Mouse (Mus musculus) midbrain, embryonic 14.5 days (tissue): Measurements from ENCODE around the gene Ntmt1. TPM values are rescaled to one million over a fixed set of nuclear protein-coding genes. Genes with fewer than 3 reads are reported as not detected.

Experiments
- ATAC-seq: fragments of 200-750 bp; cut with Nextera tagmentation; 2 replicates; pipeline ENCODE4 v1.8.0; 2017; ENCODE audit warnings: moderate number of reproducible peaks, moderate library complexity; ENCODE audit not compliant: low FRiP score, low TSS enrichment
- DNase-seq: peaks from one replicate; pipeline ENCODE4 v3.0.0-alpha.2; 2015
- H3K27ac ChIP-seq: fragments of 300-500 bp; sonication (generic); replicated peaks from 2 replicates; pipeline ENCODE4 v1.5.1; 2014; ENCODE audit warnings: mild to moderate bottlenecking, low read depth, low read length, moderate library complexity
- H3K27me3 ChIP-seq: fragments of 300-500 bp; sonication (generic); 2 replicates; pipeline ENCODE4 v1.6.1; 2014; ENCODE audit warnings: low read length, control low read depth, mixed read lengths; ENCODE audit not compliant: control insufficient read depth, insufficient read depth
- H3K36me3 ChIP-seq: fragments of 300-500 bp; sonication (generic); 2 replicates; pipeline ENCODE4 v1.6.1; 2014; ENCODE audit warnings: low read length, control low read depth; ENCODE audit not compliant: control insufficient read depth, insufficient read depth
- H3K4me1 ChIP-seq: fragments of 300-500 bp; sonication (generic); 2 replicates; pipeline ENCODE4 v1.6.1; 2014; ENCODE audit warnings: mild to moderate bottlenecking, antibody characterized with exemption, low read length, control low read depth; ENCODE audit not compliant: control insufficient read depth, insufficient read depth
- H3K4me2 ChIP-seq: fragments of 300-500 bp; sonication (generic); 2 replicates; pipeline ENCODE4 v1.6.1; 2014; ENCODE audit warnings: mild to moderate bottlenecking, low read length, moderate library complexity
- H3K4me3 ChIP-seq: fragments of 300-500 bp; sonication (generic); replicated peaks from 2 replicates; pipeline ENCODE4 v1.5.1; 2014; ENCODE audit warnings: low read depth, low read length
- H3K9ac ChIP-seq: fragments of 300-500 bp; sonication (generic); replicated peaks from 2 replicates; pipeline ENCODE4 v1.6.1; 2014; ENCODE audit warnings: mild to moderate bottlenecking, low read length, moderate library complexity
- H3K9me3 ChIP-seq: fragments of 300-500 bp; sonication (generic); 2 replicates; pipeline ENCODE4 v1.6.1; 2016; ENCODE audit warnings: low read length, control low read depth, mixed read lengths; ENCODE audit not compliant: control insufficient read depth
- WGBS: fragments of 180-500 bp; shearing (Covaris S2); extraction: QIAGEN DNeasy Blood & Tissue Kit; methylation state at CpG from one replicate; pipeline ENCODE4 v1.1.7; 2014; 5-methylcytosine and 5-hydroxymethylcytosine counted together
- polyA plus RNA-seq: library from polyadenylated mRNA; unstranded; fragments of >200 nt; fragmentation: Nextera tagmentation; extraction: Ambion mirVana; gene quantifications from 2 replicates; pipeline ENCODE4 v1.2.1, GENCODE M21; 2014

Gene Ntmt1
- polyA plus RNA-seq, 1 experiment from 2014 or later, result 114 TPM

- no peak overlapping the region for H3K4me3 ChIP-seq
- DNase-seq (peak; percentile 59), ATAC-seq (no peak)
- 0 out of 2 replicates have a peak overlapping the region, but pooled peaks have one; percentile 32 for H3K27ac ChIP-seq
- H3K9me3 ChIP-seq, result no peaks in the 10 kb centered on the region
- H3K27me3 ChIP-seq, result no peaks in the 10 kb centered on the region
- H3K9ac ChIP-seq, result 0 out of 2 replicates have a peak overlapping the region, but pooled peaks have one; percentile 9
- peaks cover 13% of the 10 kb centered on the region for H3K4me1 ChIP-seq
- peaks cover 67% of the 10 kb centered on the region for H3K36me3 ChIP-seq
- no peak overlapping the region for H3K4me2 ChIP-seq
- WGBS, result 73% methylated on average over 13 of the region's 13 CpGs
Observed at GRCm38 (mm10) chr2:30823385-30824153, 15.9 kb downstream of the Ntmt1 start.

GRCm38 (mm10) chr2:30826825-30827748 lies 19.5 kb downstream of the Ntmt1 start:
- Histone ChIP-seq H3K4me1 (peaks cover 14% of the 10 kb centered on the region), H3K27ac (peak overlapping the region; percentile 63; the same call in 1 of the 2 replicates), H3K9me3 (no peaks in the 10 kb centered on the region), H3K36me3 (peaks cover 38% of the 10 kb centered on the region), H3K27me3 (no peaks in the 10 kb centered on the region), H3K4me3 (peak overlapping the region; percentile 62), H3K9ac (peak overlapping the region; percentile 87), H3K4me2 (peak overlapping the region; percentile 98)
- DNase-seq, result peak; percentile 55
- ATAC-seq, result peak; percentile 5; the same call in 1 of the 2 replicates
- WGBS, result 38% methylated on average over 26 of the region's 26 CpGs

DNA sequence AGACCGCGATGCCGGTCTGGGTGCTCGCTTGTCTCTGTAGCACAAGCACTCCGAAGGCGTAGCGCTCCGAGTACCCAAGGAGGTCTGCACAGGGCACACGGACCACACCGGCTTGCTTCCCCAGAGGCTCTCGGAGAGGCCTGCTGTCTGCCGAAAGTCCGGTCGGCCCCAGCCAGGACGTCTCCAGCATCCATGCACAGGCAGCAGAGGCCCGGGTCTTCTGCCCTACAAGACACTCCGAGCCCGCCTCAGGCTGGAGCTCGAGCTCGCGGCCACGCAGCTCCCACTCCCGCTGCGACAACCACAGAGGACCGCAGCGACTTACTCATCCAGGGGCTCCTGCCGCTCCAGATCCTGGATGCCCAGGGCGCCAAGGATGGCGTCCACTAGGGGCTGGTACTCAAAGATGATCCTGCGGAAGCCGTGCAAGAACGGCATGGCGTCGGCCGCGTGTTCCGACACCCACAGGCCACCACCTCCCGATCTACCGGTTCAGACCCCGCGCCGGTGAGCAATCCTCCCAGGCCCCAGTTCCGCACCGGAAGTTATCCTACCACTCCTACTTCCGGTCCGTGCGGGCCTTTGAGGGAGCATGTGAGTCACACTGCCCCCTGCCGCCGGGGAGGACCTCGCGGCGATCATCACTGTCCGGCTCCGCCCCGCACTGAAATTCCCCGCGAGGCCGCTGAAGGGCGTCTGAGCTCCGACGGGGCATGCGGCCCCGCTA lies 20.3 kb downstream of the Ntmt1 start:
- Histone ChIP-seq H3K9me3 (no peaks in the 10 kb centered on the region), H3K9ac (peak overlapping the region; percentile 87), H3K4me1 (peaks cover 14% of the 10 kb centered on the region), H3K4me3 (peak overlapping the region; percentile 62), H3K4me2 (peak overlapping the region; percentile 98), H3K27me3 (no peaks in the 10 kb centered on the region), H3K27ac (peak overlapping the region; percentile 63; the same call in 1 of the 2 replicates), H3K36me3 (peaks cover 30% of the 10 kb centered on the region)
- DNase-seq, result peak; percentile 97
- under 1% methylated on average over 63 of the region's 63 CpGs for WGBS
- ATAC-seq, result peak; percentile 90

DNA sequence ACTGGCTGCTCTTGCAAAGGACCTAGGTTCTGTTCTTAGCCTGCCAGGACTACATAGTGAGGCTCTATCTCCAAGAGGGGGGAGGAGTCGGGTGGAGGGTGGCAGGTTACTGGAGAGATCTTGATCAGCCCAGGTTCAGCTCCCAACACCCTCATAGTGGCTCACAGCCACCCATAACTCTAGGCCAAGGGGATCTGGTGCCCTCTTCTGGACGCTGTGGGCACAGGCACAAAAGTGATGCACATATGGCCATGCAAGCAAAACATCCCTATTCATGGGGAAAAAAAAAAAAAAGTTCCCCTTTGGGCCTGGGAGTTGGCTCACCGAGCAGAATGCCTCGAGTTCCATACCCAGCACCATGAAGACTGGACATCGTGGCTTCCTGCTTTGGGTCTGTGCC lies 21.7 kb downstream of the Ntmt1 start:
- Histone ChIP-seq H3K27me3 (no peaks in the 10 kb centered on the region), H3K36me3 (peaks cover 16% of the 10 kb centered on the region), H3K9me3 (no peaks in the 10 kb centered on the region), H3K4me1 (peaks cover 14% of the 10 kb centered on the region), H3K9ac (no peak overlapping the region), H3K4me3 (no peak overlapping the region), H3K27ac (no peak overlapping the region), H3K4me2 (no peak overlapping the region)
- WGBS, result 37% methylated on average over 5 of the region's 5 CpGs
- ATAC-seq (no peak), DNase-seq (peak; percentile 17)

- no peaks in the 10 kb centered on the region for H3K27me3 ChIP-seq
- 5% methylated on average over 4 of the region's 4 CpGs for WGBS
- no peak for ATAC-seq
- DNase-seq, result no peak
- peaks cover 14% of the 10 kb centered on the region for H3K4me1 ChIP-seq
- no peak within 1 kb of the TSS for H3K4me3 ChIP-seq
- H3K36me3 ChIP-seq, result peaks cover 6% of the 10 kb centered on the region
- H3K9me3 ChIP-seq, result no peaks in the 10 kb centered on the region
- H3K27ac ChIP-seq, result no peak within 1 kb of the TSS
- no peak within 1 kb of the TSS for H3K4me2 ChIP-seq
- no peak within 1 kb of the TSS for H3K9ac ChIP-seq
Observed at GRCm38 (mm10) chr2:30830283-30830795, 22.7 kb downstream of the Ntmt1 start, which contains the start of gene Asb6. Gene Asb6, minus strand, starts transcription at chr2:30830333.

DNA sequence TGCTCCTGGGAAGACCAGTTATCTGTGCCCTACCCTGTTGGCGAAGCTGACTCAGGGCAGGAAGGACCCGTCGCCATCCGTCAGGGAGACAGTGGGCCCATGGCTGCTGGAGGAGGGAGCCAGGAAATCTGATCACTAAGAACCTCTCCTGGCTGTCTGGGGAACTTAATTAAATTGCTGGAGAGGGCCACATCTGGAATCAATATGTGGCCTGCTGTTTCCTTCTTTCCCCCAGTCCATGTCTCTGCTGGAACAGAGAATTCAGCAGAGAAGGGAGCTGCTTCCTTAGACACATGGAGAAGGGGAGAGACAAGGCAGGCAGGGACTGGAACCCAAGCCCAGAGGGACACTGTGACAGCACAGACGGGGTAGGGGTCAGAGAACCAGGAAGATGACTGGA lies 26.0 kb downstream of the Ntmt1 start:
- no peak overlapping the region for H3K4me3 ChIP-seq
- H3K36me3 ChIP-seq, result no peaks in the 10 kb centered on the region
- no peaks in the 10 kb centered on the region for H3K9me3 ChIP-seq
- no peaks in the 10 kb centered on the region for H3K27me3 ChIP-seq
- 61% methylated on average over 5 of the region's 5 CpGs for WGBS
- no peak overlapping the region for H3K4me2 ChIP-seq
- no peak overlapping the region for H3K27ac ChIP-seq
- DNase-seq (no peak), ATAC-seq (no peak)
- peaks cover 4% of the 10 kb centered on the region; the same call in 1 of the 2 replicates for H3K4me1 ChIP-seq
- no peak overlapping the region for H3K9ac ChIP-seq

DNA sequence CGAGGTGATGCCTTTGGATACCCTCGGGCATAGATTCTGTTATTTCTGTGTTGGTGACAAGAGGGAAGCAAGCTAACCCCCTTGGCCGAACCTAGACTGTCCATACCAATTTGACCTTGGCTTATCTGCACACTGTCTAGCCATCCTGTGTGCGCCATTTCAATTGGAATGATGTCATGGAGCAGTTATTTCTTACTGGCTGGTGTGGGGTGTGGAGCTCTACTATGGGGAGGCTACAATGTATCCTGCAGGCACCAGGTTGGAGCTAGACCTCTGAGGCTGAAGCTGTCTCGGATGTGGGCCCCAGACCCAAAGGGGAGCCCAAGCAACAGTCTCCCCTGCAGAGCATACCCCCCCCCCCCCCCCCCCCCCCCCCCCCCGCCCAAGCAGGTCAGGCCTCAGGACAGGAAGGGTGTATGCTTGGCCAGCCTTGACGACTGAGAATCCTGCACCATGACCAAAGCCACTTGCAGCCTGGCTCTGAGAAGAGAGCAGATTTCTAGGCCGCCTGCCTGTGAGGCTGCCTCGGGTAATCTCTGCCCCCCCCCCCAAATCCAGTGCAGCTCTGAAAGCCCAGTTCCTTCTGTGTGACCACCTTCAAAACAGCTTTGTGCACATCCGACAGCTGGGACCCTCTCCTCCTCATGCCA lies 26.9 kb downstream of the Ntmt1 start, which contains the start of gene Prrx2:
Gene Prrx2, plus strand, starts transcription at position 600 of the 650 bp plus-strand sequence.
- Histone ChIP-seq H3K36me3 (no peaks in the 10 kb centered on the region), H3K4me2 (no peak within 1 kb of the TSS), H3K27me3 (no peaks in the 10 kb centered on the region), H3K27ac (no peak within 1 kb of the TSS), H3K9me3 (no peaks in the 10 kb centered on the region), H3K4me3 (no peak within 1 kb of the TSS), H3K4me1 (peaks cover 4% of the 10 kb centered on the region; the same call in 1 of the 2 replicates), H3K9ac (no peak within 1 kb of the TSS)
- no peak for ATAC-seq
- no peak for DNase-seq
- 68% methylated on average over 9 of the region's 10 CpGs for WGBS
